Mouse (Mus musculus) embryo, embryonic 11 days (tissue): Measurements from ENCODE around the gene 1810055G02Rik.

Experiments used
- DNase-seq: peaks from one replicate; pipeline ENCODE4 v3.0.0-alpha.2; 2015

1810055G02Rik gene

GRCm38 (mm10) chr19:3695471-3695870 is 12.6 kb upstream of the 1810055G02Rik start:
- DNase-seq: no peak

DNA sequence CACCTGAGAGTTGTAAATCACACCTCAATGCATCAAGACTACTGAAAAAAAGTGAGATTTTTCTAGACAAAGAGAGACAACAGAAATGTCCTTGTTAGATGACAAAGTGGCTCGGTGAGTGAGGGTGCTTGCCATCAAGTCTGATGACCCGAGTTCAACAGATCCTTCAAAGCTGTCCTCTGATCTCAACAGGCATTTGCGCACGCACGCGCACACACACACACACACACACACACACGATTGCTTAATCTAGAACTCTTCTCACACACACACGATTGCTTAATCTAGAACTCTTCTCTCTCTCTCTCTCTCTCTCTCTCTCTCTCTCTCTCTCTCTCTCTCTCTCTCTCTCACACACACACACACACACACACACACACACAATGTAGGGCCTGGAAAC is 12.1 kb upstream of the 1810055G02Rik start:
- no peak for DNase-seq

DNA sequence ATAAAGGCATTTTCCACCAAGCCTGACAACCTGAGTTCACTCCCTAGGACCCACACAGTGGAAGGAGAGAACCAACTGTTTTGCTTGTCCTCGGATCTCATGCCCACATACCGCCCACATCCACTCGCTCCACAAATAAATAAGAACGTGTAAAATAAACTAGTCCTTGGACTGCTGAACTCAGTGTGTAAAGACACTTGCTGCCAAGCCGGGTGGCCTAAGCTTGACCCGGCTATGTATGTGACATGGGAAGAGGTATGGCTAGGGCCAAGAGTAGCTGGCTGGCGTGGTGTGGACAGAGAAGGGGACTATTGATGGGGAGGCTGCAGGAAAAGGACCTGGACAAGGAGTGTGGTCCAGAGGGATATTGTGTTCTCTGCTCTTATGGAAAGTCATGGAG is 10.1 kb upstream of the 1810055G02Rik start:
- no peak for DNase-seq

DNA sequence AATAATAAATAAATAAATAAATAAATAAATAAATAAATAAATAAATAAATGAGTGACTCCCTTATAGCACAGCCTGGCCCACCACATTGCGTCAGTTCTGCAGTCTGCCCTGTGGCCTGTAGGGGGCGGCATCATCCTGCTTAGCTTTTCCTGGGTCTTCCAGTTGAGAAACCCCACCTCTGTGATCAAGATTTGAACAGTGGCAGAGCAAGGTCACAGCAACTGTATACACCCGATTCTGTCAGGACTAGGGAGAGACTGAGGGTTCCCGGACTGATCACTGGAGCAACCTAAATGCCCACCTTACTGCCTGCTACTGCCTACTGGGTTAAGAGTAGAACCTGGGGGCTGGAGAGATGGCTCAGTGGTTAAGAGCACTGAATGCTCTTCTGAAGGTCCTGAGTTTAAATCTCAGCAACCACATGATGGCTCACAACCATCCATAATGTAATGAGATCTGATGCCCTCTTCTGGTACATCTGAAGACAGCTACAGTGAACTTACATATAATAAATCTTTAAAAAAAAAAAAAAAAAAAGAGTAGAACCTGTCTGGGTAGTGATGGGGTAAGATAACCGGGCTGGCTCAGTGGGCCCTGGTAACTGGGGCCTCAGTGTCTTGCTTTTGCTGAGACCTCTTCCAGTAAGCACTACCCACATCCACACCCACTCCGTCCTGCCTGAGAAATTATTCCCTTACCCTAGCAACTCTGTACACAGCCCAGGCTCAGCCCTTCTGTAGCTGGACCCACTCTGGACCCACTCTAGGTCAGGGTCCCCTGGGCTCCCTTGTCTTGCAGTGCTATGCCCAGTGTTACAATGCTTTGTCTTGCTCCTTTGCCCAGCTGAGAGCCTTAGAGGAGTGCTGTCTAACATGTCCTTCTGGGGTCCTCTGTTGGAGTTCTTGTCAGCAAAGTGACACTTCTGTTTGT is 8.3 kb upstream of the 1810055G02Rik start:
- DNase-seq: peak; percentile 73

DNA sequence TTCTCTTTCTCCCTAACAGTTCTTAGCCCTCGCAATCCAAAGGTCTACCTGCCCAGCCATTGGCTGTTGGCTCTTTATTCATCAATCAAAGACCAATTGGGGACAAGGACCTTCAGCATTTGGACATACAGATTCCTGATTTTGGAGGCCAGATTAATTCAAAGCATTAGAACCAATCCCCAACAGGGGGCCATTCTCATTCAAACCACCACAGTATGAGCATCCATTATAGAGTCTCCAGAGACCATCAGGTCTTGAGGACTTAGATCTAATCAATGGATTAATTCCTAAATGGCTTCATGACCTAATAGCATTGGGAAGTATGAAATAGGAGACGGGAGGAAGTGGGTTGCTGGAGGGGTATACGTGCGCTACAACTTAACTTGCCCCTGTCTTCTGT is 5.6 kb upstream of the 1810055G02Rik start:
- DNase-seq: no peak

GRCm38 (mm10) chr19:3706258-3706657 is 1.8 kb upstream of the 1810055G02Rik start:
- peak; percentile 16 for DNase-seq

DNA sequence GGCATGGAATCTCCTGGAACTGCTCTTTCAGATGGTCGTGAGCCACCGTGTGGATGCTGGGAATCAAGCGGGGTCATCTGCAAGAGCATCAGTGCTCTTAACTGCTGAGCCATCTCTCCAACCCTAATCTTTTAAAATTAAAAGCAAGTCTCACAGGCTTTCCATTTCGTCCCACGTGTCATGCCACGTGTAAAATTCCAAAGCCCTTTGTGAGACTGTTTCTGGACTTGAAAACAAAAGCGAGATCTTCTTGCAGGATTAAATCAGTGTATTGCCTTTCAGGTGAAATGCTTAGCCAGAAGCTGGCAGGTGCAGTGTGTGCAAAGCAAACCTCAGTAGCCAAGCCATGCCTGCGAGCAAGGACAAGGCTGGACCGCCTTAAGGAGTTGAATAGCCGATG is 540 bp upstream of the 1810055G02Rik start:
- no peak for DNase-seq

- DNase-seq: no peak
Measured at GRCm38 (mm10) chr19:3709013-3709787, 1.1 kb downstream of the 1810055G02Rik start.

GRCm38 (mm10) chr19:3710436-3710835 is 2.3 kb downstream of the 1810055G02Rik start:
- no peak for DNase-seq

GRCm38 (mm10) chr19:3714381-3714780 is 6.3 kb downstream of the 1810055G02Rik start:
- DNase-seq: no peak

DNA sequence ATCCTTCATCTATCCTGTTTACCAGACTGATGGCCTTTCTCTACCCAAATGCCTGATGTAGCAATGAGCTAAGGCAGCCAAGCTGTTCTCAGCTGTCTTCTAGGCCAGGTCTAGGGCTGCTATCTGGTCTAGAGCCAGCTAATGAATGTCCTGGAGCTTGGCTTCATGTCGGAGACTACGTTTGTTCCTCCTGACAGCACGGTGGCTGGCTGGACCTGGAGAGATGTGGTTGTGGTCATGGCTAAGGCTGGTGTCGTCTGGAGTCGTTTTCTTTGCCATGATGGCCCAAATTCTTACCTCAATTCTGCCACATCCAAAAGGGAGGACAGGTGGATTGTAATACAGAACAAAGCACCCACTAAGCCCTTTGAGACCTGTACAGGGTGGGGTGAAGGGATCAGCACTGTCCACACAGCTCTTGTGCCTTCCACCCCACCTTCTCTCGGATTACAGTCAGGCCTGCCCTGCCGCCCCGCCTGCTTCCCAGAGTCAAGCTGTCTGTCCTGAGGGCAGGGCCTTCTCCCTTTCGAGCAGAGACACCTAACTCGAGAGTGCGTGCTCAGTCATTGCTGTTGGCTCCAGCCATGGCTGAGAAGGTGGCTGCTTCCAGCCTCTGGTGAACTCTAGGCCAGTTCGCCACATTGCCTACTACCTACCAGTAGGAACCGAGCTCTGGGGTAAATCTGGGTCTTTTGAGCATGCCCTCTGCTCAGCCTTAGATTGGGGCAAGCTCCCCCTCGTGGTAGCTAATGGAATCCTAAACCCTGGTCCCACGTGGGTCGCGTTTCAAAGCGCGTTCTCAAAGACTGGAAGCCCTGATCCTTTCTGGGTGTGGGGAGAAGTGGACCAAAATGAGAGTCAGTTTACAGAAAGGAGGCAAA is 10.6 kb downstream of the 1810055G02Rik start:
- peak; percentile 83 for DNase-seq

GRCm38 (mm10) chr19:3719362-3719891 is 11.3 kb downstream of the 1810055G02Rik start:
- DNase-seq: peak; percentile 72

- DNase-seq: no peak
Measured at GRCm38 (mm10) chr19:3723170-3723569, 15.1 kb downstream of the 1810055G02Rik start.

- peak; percentile 32 for DNase-seq
Measured at GRCm38 (mm10) chr19:3723904-3724303, 15.8 kb downstream of the 1810055G02Rik start.

- peak; percentile 71 for DNase-seq
Measured at GRCm38 (mm10) chr19:3724779-3725178, 16.7 kb downstream of the 1810055G02Rik start.

- no peak for DNase-seq
Measured at GRCm38 (mm10) chr19:3728901-3729300, 20.8 kb downstream of the 1810055G02Rik start.

DNA sequence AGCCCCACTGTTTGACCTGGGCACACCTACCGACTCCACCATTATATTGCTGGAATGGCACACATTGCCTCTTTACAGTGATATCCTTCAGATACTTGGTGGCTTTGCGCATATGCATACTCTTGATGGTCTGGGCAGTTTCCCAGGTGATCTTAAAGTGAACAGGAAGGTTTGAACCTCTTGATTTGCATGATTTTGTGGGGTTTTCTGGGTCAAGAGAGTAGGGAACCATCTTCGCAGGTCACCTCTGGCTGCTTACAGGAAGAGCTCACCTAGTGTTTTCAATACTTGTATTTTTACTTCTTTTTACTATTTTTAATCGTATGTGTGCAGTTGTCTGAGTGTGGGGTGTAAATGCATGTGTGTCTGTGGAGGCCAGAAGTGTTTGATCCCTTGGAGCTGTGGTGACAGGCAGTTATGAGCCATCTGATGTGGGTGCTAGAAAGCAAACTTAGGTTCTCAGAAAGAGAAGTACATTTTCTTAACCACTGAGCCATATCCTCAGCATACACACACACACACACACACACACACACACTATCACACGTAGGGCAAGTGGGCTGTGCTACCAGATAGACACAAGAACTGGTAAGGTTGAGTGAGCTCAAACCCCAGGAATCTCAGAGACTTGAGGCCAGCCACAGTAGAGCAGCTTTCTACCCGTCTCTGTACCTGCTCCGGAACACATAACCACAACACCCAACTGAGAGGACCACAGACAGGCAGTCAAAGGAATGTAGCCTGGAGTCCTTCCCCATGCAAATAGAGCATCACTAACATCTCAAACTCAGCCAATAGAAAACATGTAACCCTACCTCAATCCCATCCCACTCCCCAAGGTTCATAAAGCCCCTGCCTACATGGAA is 22.9 kb downstream of the 1810055G02Rik start:
- no peak for DNase-seq

- no peak for DNase-seq
Measured at GRCm38 (mm10) chr19:3736001-3736400, 27.9 kb downstream of the 1810055G02Rik start.

DNA sequence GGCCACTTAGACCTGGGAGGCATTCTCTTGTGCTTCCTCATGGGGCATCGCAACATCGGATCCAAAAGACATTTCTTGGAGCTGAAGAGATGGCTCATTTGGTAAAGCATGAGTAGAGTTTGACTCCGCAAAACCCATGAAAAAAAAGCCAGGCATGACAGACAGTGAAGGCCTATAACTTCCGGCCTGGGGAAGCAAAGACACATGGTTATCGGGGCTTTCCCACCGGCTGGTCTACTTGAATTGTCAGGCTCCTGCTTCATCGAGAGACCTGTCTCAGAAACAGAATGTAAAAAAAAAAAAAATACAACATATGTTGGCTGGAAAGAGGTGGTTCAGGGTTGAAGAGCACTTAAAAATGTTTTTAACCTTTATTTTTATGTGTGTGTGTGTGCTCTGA is 31.6 kb downstream of the 1810055G02Rik start:
- no peak for DNase-seq

- DNase-seq: peak; percentile 7
Measured at GRCm38 (mm10) chr19:3742716-3743115, 34.6 kb downstream of the 1810055G02Rik start.

DNA sequence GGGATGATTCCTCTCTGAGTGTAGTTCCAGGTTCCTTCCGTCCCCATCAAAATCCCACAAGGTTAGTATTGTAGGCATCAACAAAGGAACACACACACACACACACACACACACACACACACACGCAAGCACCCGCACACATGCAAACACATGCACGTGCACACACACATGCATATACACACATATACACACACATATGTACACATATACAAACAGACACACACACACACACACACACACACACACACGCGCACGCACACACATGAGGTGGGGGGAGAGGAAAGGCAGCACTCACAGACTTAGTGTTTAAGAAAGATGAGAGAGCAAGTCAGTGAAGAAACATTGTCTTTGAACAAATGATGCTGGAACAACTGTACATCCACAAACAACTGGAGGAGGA is 35.3 kb downstream of the 1810055G02Rik start:
- peak; percentile 11 for DNase-seq
